Mouse (Mus musculus) ES-Bruce4 (cell line): Measurements from ENCODE around the gene Gabrb3.
A peak's percentile ranks its signal among the peaks of the same experiment; 100 is the strongest.

Source experiments
- CTCF ChIP-seq: IDR thresholded peaks from one replicate; pipeline ENCODE4 v1.8.1; 2011; ENCODE audit warnings: low read depth, low read length
- POLR2A ChIP-seq: IDR thresholded peaks from one replicate; pipeline ENCODE4 v1.8.1; 2011; ENCODE audit warnings: low read length; ENCODE audit not compliant: insufficient read depth

- no peak for TF ChIP-seq POLR2A
- peak; percentile 31 for TF ChIP-seq CTCF
These were observed 32.8 kb upstream of the Gabrb3 start, which contains the start of gene Gabrg3 for GRCm38 (mm10) chr7:57386517-57387340.
